Mouse (Mus musculus) left cerebral cortex, adult 2 months (tissue): ENCODE results near the gene Prr5. TPM values are rescaled to one million over a fixed set of nuclear protein-coding genes. Genes with fewer than 3 reads are reported as not detected.
"Not testable (repeated sequence)": the region's sequence is repeated elsewhere in the genome, so short reads cannot be mapped to it uniquely, and the experiment has no call there.

Source experiments
- DNase-seq, 2 experiments: peaks; one replicate each; pipeline ENCODE4 v3.0.0; 2021 to 2022; ENCODE audit warnings: low spot score in 2 of 2, mixed read lengths in 1 of 2; ENCODE audit errors: extremely low spot score in 1 of 2
- H3K27ac ChIP-seq: fragments of 200-600 bp; 2 replicates; pipeline ENCODE4 v1.8.1; 2022
- H3K4me3 ChIP-seq: fragments of 200-600 bp; 2 replicates; pipeline ENCODE4 v1.8.1; 2022
- CTCF ChIP-seq: fragments of 200-600 bp; IDR thresholded peaks from 2 replicates; pipeline ENCODE4 v1.8.1; 2022; ENCODE audit warnings: antibody characterized with exemption, mild to moderate bottlenecking, moderate library complexity
- intact Hi-C: fragments of 180-260 bp; cut with DNase I; formaldehyde crosslinking; loops from one replicate; pipeline ENCODE4 v1.15.1; 2025
- total RNA-seq, 2 experiments: library from RNA; stranded (reverse); gene quantifications; 2 replicates each; pipeline ENCODE4 v1.2.3; 2021

Gene Prr5
- total RNA-seq, 2 experiments from 2014 or later = 13.8 to 14.1 TPM

- intact Hi-C loops = no loop called here
- H3K4me3 ChIP-seq = peak overlapping the region; percentile 26
- DNase-seq = no peak
- no peak for TF ChIP-seq CTCF
- no peak overlapping the region for H3K27ac ChIP-seq
These were observed 51.1 kb downstream of the Prr5 start for GRCm38 (mm10) chr15:84720291-84721204.

DNA sequence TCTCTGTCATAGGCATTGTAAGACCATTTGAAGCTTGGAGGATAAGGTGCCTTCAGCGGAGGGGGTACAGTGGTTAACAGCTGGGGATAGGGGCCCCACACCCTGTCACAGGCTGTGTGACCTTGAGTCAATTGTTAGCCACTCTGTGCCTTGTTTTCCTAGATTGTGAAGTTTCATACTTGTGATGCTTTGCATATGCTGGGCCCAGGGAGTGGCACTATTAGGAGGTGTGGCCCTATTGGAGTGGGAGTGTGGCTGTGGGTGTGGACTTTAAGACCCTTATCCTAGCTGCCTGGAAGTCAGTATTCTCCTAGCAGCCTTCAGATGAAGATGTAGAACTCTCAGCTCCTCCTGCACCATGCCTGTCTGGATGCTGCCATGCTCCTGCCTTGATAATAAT is 54.2 kb downstream of the Prr5 start:
- H3K27ac ChIP-seq, DNase-seq, intact Hi-C loops, H3K4me3 ChIP-seq: not testable (repeated sequence)

DNA sequence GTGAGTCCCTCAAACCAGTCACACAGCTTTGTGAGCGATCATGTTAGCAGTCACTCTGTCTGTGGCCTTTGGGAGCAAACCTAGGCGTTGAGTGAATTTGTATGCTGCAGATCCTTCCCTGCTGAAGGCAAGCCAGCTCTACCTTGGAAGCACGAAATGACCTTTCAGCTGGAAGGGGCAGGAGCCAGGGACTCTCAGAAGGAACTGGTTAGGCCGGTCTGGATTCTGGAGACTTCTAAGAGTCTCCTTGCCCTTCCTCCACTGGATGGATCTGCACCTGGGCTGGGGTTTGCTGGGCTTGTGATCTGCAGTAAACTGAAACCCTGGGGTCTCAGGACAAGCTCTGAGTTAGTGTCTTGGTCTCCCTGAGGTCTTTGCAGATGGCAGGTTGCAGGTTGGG is 54.8 kb downstream of the Prr5 start:
- DNase-seq = no peak
- Histone ChIP-seq H3K4me3 (no peak overlapping the region), H3K27ac (no peak overlapping the region)
- TF ChIP-seq CTCF = no peak
- intact Hi-C loops = no loop called here

GRCm38 (mm10) chr15:84729685-84730084 is 60.3 kb downstream of the Prr5 start:
- no peak for TF ChIP-seq CTCF
- intact Hi-C loops = no loop called here
- H3K27ac ChIP-seq = no peak overlapping the region
- H3K4me3 ChIP-seq = no peak overlapping the region
- DNase-seq = peak in 1 of 2 experiments; percentile 27

GRCm38 (mm10) chr15:84730893-84731292 is 61.5 kb downstream of the Prr5 start:
- intact Hi-C loops = no loop called here
- TF ChIP-seq CTCF = no peak
- Histone ChIP-seq H3K4me3 (no peak overlapping the region), H3K27ac (no peak overlapping the region)
- DNase-seq = no peak

- no peak for TF ChIP-seq CTCF
- DNase-seq = no peak
- no peak overlapping the region for H3K4me3 ChIP-seq
- intact Hi-C loops = no loop called here
- no peak overlapping the region for H3K27ac ChIP-seq
These were observed 62.4 kb downstream of the Prr5 start for GRCm38 (mm10) chr15:84731676-84732424.

- no peak overlapping the region for H3K27ac ChIP-seq
- no peak for TF ChIP-seq CTCF
- intact Hi-C loops = no loop called here
These were observed 63.0 kb downstream of the Prr5 start for GRCm38 (mm10) chr15:84732425-84732749.

GRCm38 (mm10) chr15:84736346-84736993 is 67.0 kb downstream of the Prr5 start:
- intact Hi-C loops = no loop called here
- no peak overlapping the region for H3K4me3 ChIP-seq
- no peak for DNase-seq
- no peak for TF ChIP-seq CTCF
- no peak overlapping the region for H3K27ac ChIP-seq

More at GRCm38 (mm10) chr15:84732425-84732749, 63.0 kb downstream of the Prr5 start:
- no peak overlapping the region for H3K4me3 ChIP-seq
- DNase-seq = no peak

DNA sequence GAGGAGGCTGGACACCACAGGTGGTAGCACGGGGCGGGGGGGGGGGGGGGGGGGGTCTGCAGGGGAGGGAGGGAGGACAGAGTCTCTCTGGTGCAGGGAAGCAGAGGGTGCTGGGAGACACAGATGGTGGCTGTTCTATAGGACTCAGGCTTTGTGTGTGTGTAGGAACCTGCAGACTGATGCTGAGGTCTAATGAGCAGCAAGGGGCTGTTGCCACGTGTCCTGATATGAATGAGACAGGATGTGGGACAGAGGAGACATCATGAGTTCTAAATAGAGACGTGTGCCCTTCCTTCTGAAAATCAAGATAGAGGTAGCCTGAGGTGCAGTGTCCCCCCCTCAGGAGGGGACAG is 67.5 kb downstream of the Prr5 start:
- Histone ChIP-seq H3K4me3 (no peak overlapping the region), H3K27ac (no peak overlapping the region)
- TF ChIP-seq CTCF = no peak
- intact Hi-C loops = no loop called here
- DNase-seq = no peak

GRCm38 (mm10) chr15:84738246-84738645 is 68.8 kb downstream of the Prr5 start:
- intact Hi-C loops = no loop called here
- H3K27ac ChIP-seq = no peak overlapping the region
- no peak overlapping the region for H3K4me3 ChIP-seq
- TF ChIP-seq CTCF = no peak
- no peak for DNase-seq

DNA sequence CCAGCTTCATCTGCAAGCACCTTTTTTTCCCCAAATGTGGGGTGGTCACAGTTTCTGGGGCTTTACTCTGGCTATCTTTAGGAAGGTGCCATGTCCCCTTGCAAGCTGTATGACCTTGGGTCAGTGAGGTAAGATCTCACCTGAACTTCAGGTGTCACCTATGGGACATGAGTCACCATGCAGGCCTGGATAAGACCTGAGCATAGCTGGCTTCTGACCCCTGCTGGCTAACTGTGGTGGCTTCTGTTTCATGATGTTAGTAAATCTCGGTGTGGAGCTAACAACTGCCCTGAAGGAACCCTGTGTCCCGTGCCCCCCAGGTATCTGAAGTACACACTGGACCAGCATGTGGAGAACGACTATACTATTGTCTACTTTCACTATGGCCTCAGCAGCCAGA is 72.2 kb downstream of the Prr5 start:
- Histone ChIP-seq H3K27ac (no peak overlapping the region), H3K4me3 (no peak overlapping the region)
- TF ChIP-seq CTCF = no peak; the same call in 1 of the 2 replicates
- intact Hi-C loops = no loop called here
- DNase-seq = no peak

DNA sequence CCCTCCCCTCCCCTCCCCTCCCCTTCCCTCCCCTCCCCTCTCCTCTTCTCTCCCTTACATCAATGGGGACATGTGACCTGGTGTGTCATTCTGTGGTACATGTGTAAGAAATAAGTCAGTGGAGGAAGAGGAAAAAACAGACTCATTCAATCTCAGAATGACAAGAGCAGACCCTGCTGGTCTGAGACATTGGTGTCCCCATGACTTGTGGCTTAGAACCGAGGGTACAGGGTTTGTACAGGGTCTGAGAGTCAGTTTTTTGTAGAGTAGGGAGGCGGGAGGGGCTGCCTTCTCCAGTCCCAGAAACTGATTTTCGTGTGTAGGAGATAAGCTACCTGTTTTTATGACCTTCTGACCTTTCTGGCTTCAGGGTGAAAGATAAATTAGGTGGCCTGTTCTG is 73.9 kb downstream of the Prr5 start:
- no peak for TF ChIP-seq CTCF
- no peak for DNase-seq
- intact Hi-C loops = no loop called here
- Histone ChIP-seq H3K27ac (no peak overlapping the region), H3K4me3 (no peak overlapping the region)
